Mouse (Mus musculus) kidney, adult 2 months (tissue): ENCODE measurements at regions not wholly inside any gene's neighbourhood (a gene's known extent, or its start where the extent isn't known, plus 50 kb on each side); places are given as distances from the start of the nearest gene placed in this dataset.

Experiments
- CTCF ChIP-seq: fragments of 200-500 bp; conservative IDR thresholded peaks from 2 replicates; pipeline ENCODE4 v1.5.1; 2011; ENCODE audit warnings: low read depth, mild to moderate bottlenecking, control low read depth, low read length, moderate library complexity, mixed read lengths; ENCODE audit not compliant: insufficient read depth, insufficient read length
- POLR2A ChIP-seq: fragments of 200-500 bp; IDR thresholded peaks from one replicate; pipeline ENCODE4 v1.6.1; 2011; ENCODE audit warnings: low read depth, low read length, control low read depth

GRCm38 (mm10) chr6:16964362-16964761 is 66.1 kb upstream of the Tfec start:
- no peak for TF ChIP-seq CTCF
- no peak for TF ChIP-seq POLR2A
